Mouse (Mus musculus) gonadal fat pad, adult 2 months (tissue): Measurements from ENCODE around the gene Nog. TPM values are rescaled to one million over a fixed set of nuclear protein-coding genes. Genes with fewer than 3 reads are reported as not detected.

Experiments
- DNase-seq: peaks from one replicate; pipeline ENCODE4 v3.0.0-alpha.2; 2012; ENCODE audit warnings: low read depth
- polyA plus RNA-seq: library from polyadenylated mRNA; depleted of rRNA; stranded (reverse); fragments of >200 nt; gene quantifications from 2 replicates; pipeline ENCODE4 v1.2.3, GENCODE M21; 2012; rRNA removed

The Nog gene
- polyA plus RNA-seq, 1 experiment, result 2.6 TPM

GRCm38 (mm10) chr11:89267520-89267919, 34.6 kb downstream of the Nog start:
- no peak for DNase-seq

GRCm38 (mm10) chr11:89265080-89265479, 37.1 kb downstream of the Nog start:
- DNase-seq, result no peak

- no peak for DNase-seq
Observed at GRCm38 (mm10) chr11:89259338-89259915, 42.7 kb downstream of the Nog start.

GRCm38 (mm10) chr11:89257893-89258292, 44.2 kb downstream of the Nog start:
- no peak for DNase-seq

- no peak for DNase-seq
Observed at GRCm38 (mm10) chr11:89253973-89254372, 48.2 kb downstream of the Nog start.

Other genes with a start within 250 kb of the Nog start
- 6.6 and 7.3 TPM in 2 replicates for gene Dgke, start 235.5 kb downstream of the Nog start, polyA plus RNA-seq
- gene Gm525, start 228.5 kb downstream of the Nog start, polyA plus RNA-seq, result 1.8 and 4.7 TPM in 2 replicates